Mouse (Mus musculus) limb, embryonic 12.5 days (tissue): ENCODE data around the gene Nrg4. TPM values are rescaled to one million over a fixed set of nuclear protein-coding genes. Genes with fewer than 3 reads are reported as not detected.

Source experiments
- ATAC-seq: fragments of 200-750 bp; cut with Nextera tagmentation; 2 replicates; pipeline ENCODE4 v1.8.0; 2017; ENCODE audit warnings: low read depth, moderate TSS enrichment; ENCODE audit not compliant: insufficient number of reproducible peaks, insufficient read depth, low FRiP score, low TSS enrichment
- H3K27ac ChIP-seq: fragments of 300-500 bp; sonication (generic); 2 replicates; pipeline ENCODE4 v1.5.1; 2016; ENCODE audit warnings: mild to moderate bottlenecking, moderate library complexity
- H3K27me3 ChIP-seq: fragments of 300-500 bp; sonication (generic); 2 replicates; pipeline ENCODE4 v1.6.1; 2016; ENCODE audit warnings: mild to moderate bottlenecking, moderate library complexity
- H3K36me3 ChIP-seq: fragments of 300-500 bp; sonication (generic); 2 replicates; pipeline ENCODE4 v1.6.1; 2016; ENCODE audit warnings: mild to moderate bottlenecking, moderate library complexity
- H3K4me1 ChIP-seq: fragments of 300-500 bp; sonication (generic); replicated peaks from 2 replicates; pipeline ENCODE4 v1.6.1; 2016
- H3K4me2 ChIP-seq: fragments of 300-500 bp; sonication (generic); 2 replicates; pipeline ENCODE4 v1.6.1; 2016; ENCODE audit warnings: mild to moderate bottlenecking, moderate library complexity
- H3K4me3 ChIP-seq: fragments of 300-500 bp; sonication (generic); replicated peaks from 2 replicates; pipeline ENCODE4 v1.5.1; 2016; ENCODE audit warnings: mild to moderate bottlenecking
- H3K9ac ChIP-seq: fragments of 300-500 bp; sonication (generic); replicated peaks from 2 replicates; pipeline ENCODE4 v1.6.1; 2016; ENCODE audit warnings: mild to moderate bottlenecking, moderate library complexity
- H3K9me3 ChIP-seq: fragments of 300-500 bp; sonication (generic); 2 replicates; pipeline ENCODE4 v1.6.1; 2016; ENCODE audit warnings: mild to moderate bottlenecking, moderate library complexity
- WGBS: fragments of 180-500 bp; shearing (Covaris S2); methylation state at CpG from one replicate; pipeline ENCODE4 v1.1.7; 2016; 5-methylcytosine and 5-hydroxymethylcytosine counted together
- polyA plus RNA-seq: library from polyadenylated mRNA; unstranded; fragments of >200 nt; fragmentation: Nextera tagmentation; extraction: Ambion mirVana; gene quantifications from 2 replicates; pipeline ENCODE4 v1.2.1, GENCODE M21; 2016

Nrg4 gene
- polyA plus RNA-seq, 1 experiment from 2014 or later = 1.5 TPM

GRCm38 (mm10) chr9:55344165-55344564 is 17.5 kb upstream of the Nrg4 start:
- no peak overlapping the region for H3K9ac ChIP-seq
- H3K4me3 ChIP-seq = no peak overlapping the region
- WGBS = 80% methylated on average over 7 of the region's 7 CpGs
- H3K9me3 ChIP-seq = no peaks in the 10 kb centered on the region
- H3K4me1 ChIP-seq = no peaks in the 10 kb centered on the region
- H3K36me3 ChIP-seq = no peaks in the 10 kb centered on the region
- no peaks in the 10 kb centered on the region for H3K27me3 ChIP-seq
- H3K4me2 ChIP-seq = no peak overlapping the region
- H3K27ac ChIP-seq = no peak overlapping the region
- ATAC-seq = no peak

GRCm38 (mm10) chr9:55332949-55333348 is 6.3 kb upstream of the Nrg4 start:
- H3K36me3 ChIP-seq = no peaks in the 10 kb centered on the region
- 35% methylated on average over 7 of the region's 7 CpGs for whole genome bisulfite sequencing
- peaks cover 35% of the 10 kb centered on the region for H3K27me3 ChIP-seq
- H3K4me2 ChIP-seq = no peak overlapping the region
- ATAC-seq = no peak
- no peak overlapping the region for H3K27ac ChIP-seq
- no peak overlapping the region for H3K9ac ChIP-seq
- peaks cover 6% of the 10 kb centered on the region; the same call in 1 of the 2 replicates for H3K9me3 ChIP-seq
- peaks cover 18% of the 10 kb centered on the region for H3K4me1 ChIP-seq
- no peak overlapping the region for H3K4me3 ChIP-seq

- Histone ChIP-seq H3K4me2 (no peak overlapping the region), H3K4me3 (no peak overlapping the region), H3K27ac (no peak overlapping the region), H3K27me3 (peaks cover 38% of the 10 kb centered on the region), H3K36me3 (no peaks in the 10 kb centered on the region), H3K9ac (no peak overlapping the region), H3K9me3 (peaks cover 1% of the 10 kb centered on the region; the same call in 1 of the 2 replicates), H3K4me1 (peaks cover 21% of the 10 kb centered on the region)
- no peak for ATAC-seq
- 30% methylated on average over 5 of the region's 5 CpGs for WGBS
Observed at GRCm38 (mm10) chr9:55332476-55332875, 5.8 kb upstream of the Nrg4 start.

DNA sequence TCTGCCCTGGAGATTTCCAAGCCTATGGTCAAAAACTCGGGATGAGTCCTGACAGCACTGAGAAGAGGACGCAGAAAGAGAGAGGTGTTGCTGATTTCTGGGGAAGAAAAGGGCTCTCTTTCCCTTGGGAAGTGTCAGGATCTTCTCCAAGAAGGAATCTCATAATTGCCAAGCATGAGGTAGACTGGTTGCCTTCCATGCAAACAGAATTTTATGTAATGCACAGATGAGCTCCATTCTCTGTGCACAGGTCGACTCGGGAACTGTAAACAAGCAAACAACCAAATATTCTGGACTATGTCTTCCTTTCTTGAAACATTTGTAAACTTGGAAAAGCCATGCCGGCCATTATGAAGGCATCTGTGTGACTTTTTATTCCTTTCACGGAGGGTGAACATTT is 2.8 kb upstream of the Nrg4 start:
- peaks cover 25% of the 10 kb centered on the region for H3K4me1 ChIP-seq
- ATAC-seq = no peak

DNA sequence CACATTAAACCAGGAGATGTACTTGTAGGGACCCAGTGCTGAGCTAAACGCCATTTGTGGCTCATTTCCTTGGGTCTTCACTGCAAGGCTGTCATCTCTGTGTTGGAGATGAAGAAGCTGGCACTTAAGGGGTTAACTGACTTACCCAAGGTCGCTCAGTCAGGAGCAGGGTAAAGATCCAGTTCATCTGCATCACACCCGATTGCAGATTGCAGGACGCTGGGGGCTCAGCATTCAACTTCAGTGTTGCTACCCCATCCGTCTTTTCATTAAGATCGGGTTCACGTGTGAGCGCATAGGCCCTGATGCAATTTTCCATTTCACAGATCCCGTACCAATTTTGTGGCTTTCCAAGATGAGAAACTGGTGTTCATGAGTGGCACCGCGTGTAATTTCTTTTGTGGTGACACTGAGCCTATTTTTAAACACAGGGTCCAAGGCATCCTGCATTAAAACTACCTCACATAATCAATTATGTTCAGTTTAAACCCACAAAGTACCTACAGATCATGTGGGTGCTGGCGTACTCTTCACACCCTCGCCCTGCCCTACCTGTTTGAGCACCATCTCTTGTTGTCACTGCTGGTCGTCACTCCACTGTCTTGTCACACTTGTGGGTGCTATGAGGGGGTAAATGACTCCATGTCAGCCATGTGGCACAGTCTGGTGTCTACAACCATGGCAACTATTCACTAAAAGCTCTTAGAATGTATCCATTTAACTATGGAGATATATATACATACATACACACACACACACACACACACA is 1.7 kb upstream of the Nrg4 start:
- Histone ChIP-seq H3K27ac (no peak overlapping the region), H3K4me3 (no peak overlapping the region), H3K4me2 (no peak overlapping the region), H3K4me1 (peaks cover 25% of the 10 kb centered on the region), H3K9ac (no peak overlapping the region), H3K27me3 (peaks cover 72% of the 10 kb centered on the region), H3K36me3 (no peaks in the 10 kb centered on the region), H3K9me3 (no peaks in the 10 kb centered on the region)
- WGBS = 21% methylated on average over 14 of the region's 14 CpGs
- no peak for ATAC-seq

More for the DNA sequence above, 2.8 kb upstream of the Nrg4 start:
- WGBS = 75% methylated on average over 6 of the region's 6 CpGs
- no peak overlapping the region for H3K4me2 ChIP-seq
- H3K9ac ChIP-seq = no peak overlapping the region
- H3K27me3 ChIP-seq = peaks cover 64% of the 10 kb centered on the region
- no peaks in the 10 kb centered on the region for H3K36me3 ChIP-seq
- no peak overlapping the region for H3K4me3 ChIP-seq
- H3K27ac ChIP-seq = no peak overlapping the region
- no peaks in the 10 kb centered on the region for H3K9me3 ChIP-seq

DNA sequence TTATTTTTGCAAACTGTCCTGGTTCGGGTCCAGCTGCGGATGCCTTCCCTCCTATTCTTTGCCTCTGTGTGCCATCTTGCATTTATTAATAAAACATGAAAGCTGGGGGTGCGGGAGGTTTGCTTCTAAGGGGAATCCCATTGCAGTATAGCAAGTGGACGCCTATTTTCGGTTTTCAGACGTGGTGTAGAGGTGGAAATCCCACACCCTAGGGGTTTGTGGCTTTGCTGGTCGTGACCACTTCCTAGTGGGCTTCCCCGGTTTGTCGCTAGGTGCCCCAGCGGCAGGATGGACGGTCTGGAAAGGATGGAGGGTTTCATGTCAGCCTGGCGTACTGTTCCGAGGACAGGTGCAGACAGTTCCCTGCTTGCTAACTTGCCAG is 581 bp upstream of the Nrg4 start:
- Histone ChIP-seq H3K27ac (no peak overlapping the region), H3K4me3 (peak overlapping the region; percentile 74), H3K36me3 (no peaks in the 10 kb centered on the region), H3K9me3 (no peaks in the 10 kb centered on the region), H3K4me2 (peak overlapping the region; percentile 88), H3K4me1 (peaks cover 16% of the 10 kb centered on the region), H3K9ac (peak overlapping the region; percentile 75), H3K27me3 (peaks cover 72% of the 10 kb centered on the region)
- WGBS = 1% methylated on average over 13 of the region's 13 CpGs
- no peak for ATAC-seq

DNA sequence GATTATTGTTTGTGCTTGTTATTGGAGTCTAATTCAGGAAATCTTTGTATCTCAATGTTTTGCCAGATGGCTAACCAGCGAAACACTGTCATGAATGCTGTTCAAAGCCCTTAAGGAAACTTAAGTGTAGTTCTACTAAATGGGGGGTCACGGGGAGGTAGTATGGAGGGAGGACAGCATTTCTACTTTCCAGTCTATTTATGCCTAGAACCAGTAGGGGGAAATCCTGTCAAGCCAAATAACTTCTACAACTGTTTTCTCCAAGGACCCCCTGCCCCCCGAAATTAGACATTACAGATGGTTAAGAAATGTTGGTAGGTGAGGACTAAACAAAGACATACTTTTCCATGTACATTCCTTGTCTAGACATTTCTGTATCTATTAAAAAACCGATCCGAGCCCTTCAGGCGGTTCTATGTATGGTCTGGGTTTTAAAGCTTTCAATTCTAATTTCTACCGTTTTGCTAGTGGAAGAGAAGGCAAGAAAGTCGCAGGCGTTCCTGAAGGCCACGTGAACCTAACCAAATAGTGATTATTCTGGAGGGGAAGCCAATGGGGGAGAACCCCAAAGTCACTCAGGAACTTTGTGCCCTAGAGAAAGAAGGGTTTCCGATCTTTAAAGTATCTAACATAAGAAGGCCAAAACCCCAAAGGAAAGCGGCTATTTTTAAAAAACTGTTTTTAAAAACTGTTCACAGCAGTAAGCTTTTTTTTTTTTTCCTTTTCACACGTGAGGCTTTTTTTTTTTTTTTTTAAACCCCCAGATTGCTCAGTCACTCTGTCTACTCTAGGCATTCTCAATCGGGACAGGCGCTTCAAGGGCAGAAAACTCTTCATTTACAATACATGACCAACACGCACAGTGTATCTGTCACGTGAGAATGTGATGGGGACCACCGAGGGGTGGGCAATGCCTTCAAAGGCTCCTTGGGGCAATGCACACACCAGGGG is 805 bp downstream of the Nrg4 start:
- no peaks in the 10 kb centered on the region for H3K36me3 ChIP-seq
- no peak for ATAC-seq
- H3K27ac ChIP-seq = no peak overlapping the region
- peaks cover 64% of the 10 kb centered on the region for H3K27me3 ChIP-seq
- peak overlapping the region; percentile 88 for H3K4me2 ChIP-seq
- H3K9ac ChIP-seq = peak overlapping the region; percentile 75
- H3K4me3 ChIP-seq = peak overlapping the region; percentile 74
- WGBS = 17% methylated on average over 18 of the region's 18 CpGs
- peaks cover 10% of the 10 kb centered on the region for H3K4me1 ChIP-seq
- H3K9me3 ChIP-seq = no peaks in the 10 kb centered on the region

DNA sequence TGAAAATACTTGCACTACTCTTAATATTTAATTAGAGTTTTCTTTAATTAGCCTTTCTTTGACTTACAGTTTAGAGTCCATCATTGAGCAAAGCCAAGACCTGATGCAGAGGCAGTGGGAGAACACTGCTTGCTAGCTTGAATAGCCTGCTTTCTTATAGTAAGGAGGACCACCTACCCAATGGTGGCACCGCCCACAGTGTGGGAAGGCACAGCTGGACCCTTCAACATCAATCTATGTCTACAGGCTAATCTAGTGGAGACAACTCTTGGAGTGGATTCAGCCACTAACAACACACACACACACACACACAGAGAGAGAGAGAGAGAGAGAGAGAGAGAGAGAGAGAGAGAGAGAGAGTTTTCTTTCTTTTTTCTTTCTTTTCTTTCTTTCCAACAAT is 1.6 kb downstream of the Nrg4 start:
- Histone ChIP-seq H3K9me3 (no peaks in the 10 kb centered on the region), H3K4me1 (peaks cover 10% of the 10 kb centered on the region), H3K27ac (no peak overlapping the region), H3K27me3 (peaks cover 58% of the 10 kb centered on the region), H3K9ac (no peak overlapping the region), H3K4me3 (no peak overlapping the region), H3K4me2 (no peak overlapping the region), H3K36me3 (no peaks in the 10 kb centered on the region)
- WGBS = 45% methylated on average over 1 of the region's 1 CpGs
- no peak for ATAC-seq

GRCm38 (mm10) chr9:55324516-55324915 is 2.1 kb downstream of the Nrg4 start:
- no peaks in the 10 kb centered on the region for H3K9me3 ChIP-seq
- 56% methylated on average over 10 of the region's 10 CpGs for WGBS
- no peak overlapping the region for H3K4me2 ChIP-seq
- H3K27me3 ChIP-seq = peaks cover 56% of the 10 kb centered on the region
- no peak overlapping the region for H3K9ac ChIP-seq
- no peak overlapping the region for H3K27ac ChIP-seq
- peaks cover 10% of the 10 kb centered on the region for H3K4me1 ChIP-seq
- no peaks in the 10 kb centered on the region for H3K36me3 ChIP-seq
- H3K4me3 ChIP-seq = no peak overlapping the region
- ATAC-seq = no peak

GRCm38 (mm10) chr9:55324085-55324484 is 2.6 kb downstream of the Nrg4 start:
- no peak for ATAC-seq
- Histone ChIP-seq H3K27ac (no peak overlapping the region), H3K4me1 (peaks cover 10% of the 10 kb centered on the region), H3K36me3 (no peaks in the 10 kb centered on the region), H3K9ac (no peak overlapping the region), H3K9me3 (no peaks in the 10 kb centered on the region), H3K4me3 (no peak overlapping the region), H3K4me2 (no peak overlapping the region), H3K27me3 (peaks cover 51% of the 10 kb centered on the region)
- WGBS = 56% methylated on average over 8 of the region's 8 CpGs

GRCm38 (mm10) chr9:55322641-55323040 is 4.0 kb downstream of the Nrg4 start:
- Histone ChIP-seq H3K27ac (no peak overlapping the region), H3K9me3 (no peaks in the 10 kb centered on the region), H3K4me1 (peaks cover 5% of the 10 kb centered on the region; the same call in 1 of the 2 replicates), H3K4me3 (no peak overlapping the region), H3K9ac (no peak overlapping the region), H3K27me3 (peaks cover 38% of the 10 kb centered on the region), H3K4me2 (no peak overlapping the region), H3K36me3 (no peaks in the 10 kb centered on the region)
- 72% methylated on average over 1 of the region's 1 CpGs for WGBS
- no peak for ATAC-seq
